Mouse (Mus musculus): ENCODE measurements around the gene Maf. TPM values are rescaled to one million over a fixed set of nuclear protein-coding genes. Genes with fewer than 3 reads are reported as not detected.

The Maf gene
- 10 to 100 TPM; 23.5 to 24.1 TPM for total RNA-seq (2021)

DNA sequence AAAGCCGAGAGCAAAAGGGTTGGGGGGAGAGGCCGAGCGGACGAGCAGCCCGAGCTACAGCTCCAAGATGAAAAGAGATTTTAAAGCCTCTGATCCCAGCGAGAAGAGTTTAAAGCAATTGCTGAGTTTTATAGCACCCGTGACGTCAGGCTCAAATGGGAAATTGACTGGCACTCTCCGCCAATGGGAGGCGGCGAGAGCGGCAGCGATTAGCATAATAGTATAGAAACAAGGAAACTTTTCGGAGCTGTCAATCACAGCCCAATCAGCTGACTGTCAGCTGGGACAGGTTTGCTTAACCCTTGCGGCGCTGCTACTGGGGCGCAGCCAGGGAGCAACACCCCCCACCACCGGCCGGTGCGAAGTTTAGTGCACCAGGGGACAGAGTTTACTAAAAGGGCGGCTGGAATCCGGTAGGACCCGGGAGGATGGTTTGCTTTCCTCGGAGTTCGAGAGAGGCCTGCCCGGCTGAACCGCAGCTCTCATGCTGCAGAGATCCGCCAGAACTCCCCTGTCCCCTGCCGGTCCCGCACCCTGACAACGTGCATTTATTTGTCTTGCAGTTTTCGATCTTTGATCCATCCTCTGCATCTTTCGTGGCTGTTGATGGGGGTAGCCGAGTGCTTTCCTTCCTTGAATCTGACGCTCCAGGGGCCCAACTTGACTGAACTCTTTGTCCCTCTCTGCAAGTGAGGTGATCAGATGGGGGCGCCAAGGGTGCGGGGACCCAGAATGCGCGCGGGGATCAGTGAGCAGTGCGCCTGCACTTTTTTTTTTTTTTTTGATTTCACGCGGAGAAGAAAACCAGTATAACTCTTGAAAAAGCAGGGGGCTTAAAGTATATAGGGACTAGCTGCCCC is at the start of gene Maf:
Maf (minus strand) TSS at position 64 of the 860 bp plus-strand sequence.
- intact Hi-C loops (cut with DNase I), result loop anchor here (2.0 to 5.0 kb wide), 8 partner anchors 306 to 1255 kb away; no protein-coding TSS in a partner anchor

DNA sequence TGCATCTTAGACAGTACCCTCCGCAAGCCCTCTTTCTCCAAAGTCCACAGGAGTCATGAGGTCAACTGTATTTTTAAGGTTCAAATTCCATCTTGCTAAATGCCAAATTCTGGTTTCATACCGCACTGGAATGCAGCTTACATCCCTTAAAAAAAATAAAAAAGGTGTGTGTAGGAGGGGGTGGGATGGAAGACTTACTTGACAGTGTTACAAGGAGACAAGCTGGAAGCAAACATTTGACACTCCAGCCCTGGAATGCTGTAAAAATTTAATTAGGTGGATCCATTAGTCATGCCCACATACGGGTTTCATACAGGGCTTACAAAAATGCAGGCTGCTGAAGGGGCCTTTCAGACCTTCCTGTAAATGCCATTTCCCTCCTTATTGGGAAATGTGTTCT is 49.4 kb upstream of the Maf start:
- no peak for DNase-seq (ENCODE audit: low spot score in 2 of 2)
- intact Hi-C loops (cut with DNase I), result no loop called here

More for the DNA sequence above, at the start of gene Maf:
- DNase-seq (ENCODE audit: low spot score in 2 of 2), result peak; percentile 78 to 92

DNA sequence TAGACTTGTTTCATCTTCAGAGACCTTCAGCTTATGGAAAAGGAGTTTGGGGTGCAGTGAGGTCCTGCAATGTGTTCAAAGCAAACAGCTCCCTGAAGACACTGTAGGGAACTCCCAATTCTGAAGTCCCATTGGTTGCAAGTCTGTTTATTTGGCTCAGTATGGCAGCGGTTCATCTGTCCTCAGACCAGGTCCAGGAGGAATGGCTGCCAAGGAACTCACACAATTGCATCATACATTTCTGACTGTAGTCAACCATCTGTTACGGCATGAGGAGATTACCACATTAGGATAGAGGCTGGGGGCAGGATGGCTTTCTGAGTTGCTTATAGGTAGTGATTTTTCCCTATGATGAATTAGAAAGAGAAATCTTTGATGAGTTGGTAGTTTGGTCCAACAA is 48.4 kb upstream of the Maf start:
- intact Hi-C loops (cut with DNase I), result no loop called here
- no peak for DNase-seq (ENCODE audit: low spot score in 2 of 2)

DNA sequence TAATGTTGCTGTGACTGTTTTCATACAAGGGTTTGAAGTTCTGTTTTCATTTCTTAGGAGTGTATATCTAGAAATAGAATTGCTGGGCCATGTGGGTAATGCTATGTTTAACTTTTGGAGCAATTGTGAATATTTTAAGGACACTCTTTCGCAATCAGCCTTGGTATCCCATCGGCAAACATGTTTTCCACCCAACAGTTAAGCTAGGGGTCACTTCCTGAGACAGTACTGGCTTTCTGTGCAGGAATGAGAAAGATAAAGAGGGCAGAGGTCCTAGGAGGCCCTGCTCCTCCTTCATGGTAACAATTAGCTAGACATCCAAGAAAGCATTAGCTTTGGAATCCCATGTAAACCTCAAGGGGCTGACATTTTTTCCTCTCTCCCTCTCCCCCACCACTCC is 47.1 kb upstream of the Maf start:
- intact Hi-C loops (cut with DNase I), result no loop called here
- DNase-seq (ENCODE audit: low spot score in 2 of 2), result no peak

DNA sequence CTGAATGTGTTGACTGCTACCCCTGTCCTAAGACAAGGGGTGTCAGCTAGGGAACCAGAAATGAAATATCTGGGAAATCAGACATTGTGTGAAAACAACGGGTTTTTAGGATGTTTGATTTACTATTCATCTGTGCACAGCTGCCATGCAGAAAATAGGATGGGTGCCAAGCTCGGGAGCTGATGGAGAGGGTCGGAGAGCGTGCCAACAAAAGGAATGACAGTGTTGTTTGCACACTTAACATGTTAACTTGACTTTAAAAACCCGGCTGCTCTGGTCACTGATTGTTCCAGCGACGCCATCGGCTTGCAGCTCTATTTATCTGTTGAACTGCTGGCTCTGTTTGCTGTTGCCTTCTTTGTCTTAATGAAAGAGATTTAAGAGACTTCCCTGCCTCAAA is 46.2 kb upstream of the Maf start:
- intact Hi-C loops (cut with DNase I), result no loop called here
- no peak for DNase-seq (ENCODE audit: low spot score in 2 of 2)

DNA sequence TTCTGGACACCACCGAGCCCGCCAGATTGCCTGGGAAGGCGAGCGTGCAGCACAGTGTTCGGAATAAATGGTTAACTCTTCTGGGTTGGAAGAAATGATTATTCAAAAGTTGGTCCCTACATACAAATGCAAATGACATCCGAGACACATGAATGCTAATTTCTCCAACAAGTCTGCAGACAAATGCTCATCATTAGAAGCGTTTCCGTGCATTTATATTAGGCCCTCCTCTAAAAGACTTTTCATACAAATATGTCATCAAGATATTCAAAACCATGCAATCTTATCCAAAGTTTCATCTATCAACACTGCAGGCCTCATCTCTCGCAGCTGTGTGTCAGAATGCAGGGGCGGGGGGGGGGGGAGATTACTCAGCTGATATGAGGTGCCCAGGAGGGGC is 39.8 kb upstream of the Maf start:
- DNase-seq (ENCODE audit: low spot score in 2 of 2), result no peak
- intact Hi-C loops (cut with DNase I), result no loop called here

DNA sequence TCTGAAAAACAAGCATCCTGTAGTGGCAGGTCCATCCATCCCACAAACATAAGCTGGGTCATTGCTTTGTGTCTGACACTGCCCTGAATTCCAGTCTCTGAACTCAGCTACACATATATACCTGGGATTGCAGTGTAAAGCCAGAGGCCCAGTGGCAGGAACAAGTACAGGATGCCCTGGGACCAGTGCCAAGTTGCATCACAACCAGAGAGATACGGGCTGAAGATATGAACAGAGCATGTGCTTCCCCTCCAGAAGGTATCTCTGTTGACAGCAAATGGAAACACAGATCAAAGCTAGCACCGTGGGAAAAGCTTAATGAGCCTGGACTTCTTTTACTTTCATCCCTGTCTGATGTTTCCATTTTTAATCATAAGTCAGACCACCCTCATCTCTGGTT is 38.1 kb upstream of the Maf start:
- intact Hi-C loops (cut with DNase I), result no loop called here
- DNase-seq (ENCODE audit: low spot score in 2 of 2), result no peak

DNA sequence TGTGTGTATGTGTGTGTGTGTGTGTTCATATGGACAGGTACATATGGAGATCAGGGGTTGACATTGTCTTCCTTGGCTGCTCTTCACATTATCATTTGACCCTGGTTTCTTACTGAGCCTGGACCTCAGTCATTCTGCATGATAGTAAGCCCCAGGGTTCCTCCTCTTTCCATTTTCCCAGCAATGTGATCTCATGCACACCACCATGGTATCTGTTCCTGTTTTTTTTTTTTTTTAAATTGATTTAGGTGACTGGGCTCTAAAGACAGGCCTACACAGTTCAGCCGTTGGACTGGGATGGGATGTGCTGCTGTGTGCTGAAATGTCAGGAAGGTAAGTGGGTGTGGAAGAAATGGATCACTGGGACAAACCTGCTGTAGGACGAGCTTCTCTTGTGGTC is 35.8 kb upstream of the Maf start:
- intact Hi-C loops (cut with DNase I), result no loop called here
- no peak for DNase-seq (ENCODE audit: low spot score in 2 of 2)

DNA sequence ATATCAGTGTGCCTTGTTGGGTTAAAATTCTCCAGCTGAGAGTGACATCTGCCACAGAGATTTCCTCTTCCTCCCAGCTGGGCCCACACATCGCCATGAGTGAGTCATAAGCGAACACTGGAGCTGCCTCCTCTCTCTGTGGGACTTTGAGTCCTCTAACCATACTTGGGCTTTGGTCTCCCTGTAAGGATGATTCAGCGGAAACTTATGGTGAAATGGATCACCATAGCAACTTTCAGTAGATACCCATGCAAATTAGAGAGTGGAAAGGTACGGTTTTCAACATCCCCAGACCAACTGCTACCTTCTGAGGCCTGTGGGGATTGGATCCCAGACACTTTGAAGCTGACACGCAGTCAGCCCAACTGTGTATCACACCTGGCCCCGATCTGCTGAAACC is 35.1 kb upstream of the Maf start:
- intact Hi-C loops (cut with DNase I), result no loop called here
- DNase-seq (ENCODE audit: low spot score in 2 of 2), result peak in 1 of 2 experiments; percentile 79

DNA sequence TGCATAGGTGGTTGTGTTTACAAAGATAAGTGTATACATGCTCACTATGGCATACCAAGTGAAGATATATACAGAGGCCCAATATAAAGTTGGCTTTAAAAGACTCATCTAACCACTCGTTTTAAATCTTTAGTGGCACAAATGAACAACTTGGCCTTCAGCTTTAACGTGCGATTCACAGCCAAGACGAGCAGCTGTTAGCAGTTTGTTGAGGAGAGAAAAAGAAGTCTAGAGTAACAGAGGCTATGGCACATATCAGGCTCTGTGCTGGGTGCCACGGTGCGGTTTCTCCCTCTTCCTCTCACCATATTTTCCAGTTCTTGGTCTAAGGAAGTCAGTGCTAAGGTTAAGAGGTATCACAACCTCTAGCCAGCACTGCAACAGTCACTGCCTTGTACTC is 34.4 kb upstream of the Maf start:
- intact Hi-C loops (cut with DNase I), result no loop called here
- peak in 1 of 2 experiments; percentile 39 for DNase-seq (ENCODE audit: low spot score in 2 of 2)

DNA sequence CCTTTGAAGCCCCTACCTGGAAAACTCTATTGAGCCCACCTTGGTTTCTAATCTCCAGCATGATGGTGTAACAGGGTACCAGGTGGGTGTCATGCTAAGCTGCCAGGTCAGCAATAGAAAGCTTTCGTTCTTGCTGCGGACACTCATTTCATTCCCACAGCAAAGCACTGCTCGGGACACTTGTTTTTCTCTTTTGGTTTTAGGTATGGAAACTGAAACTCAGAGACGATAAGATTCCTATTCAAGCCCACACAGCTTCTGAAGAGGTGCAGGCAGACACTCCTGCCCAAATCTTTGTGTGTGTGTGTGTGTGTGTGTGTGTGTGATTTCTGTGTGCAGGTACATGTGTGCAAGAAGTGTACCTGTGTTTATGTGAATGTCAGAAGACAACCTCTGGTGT is 32.2 kb upstream of the Maf start:
- intact Hi-C loops (cut with DNase I), result no loop called here
- DNase-seq (ENCODE audit: low spot score in 2 of 2), result no peak

DNA sequence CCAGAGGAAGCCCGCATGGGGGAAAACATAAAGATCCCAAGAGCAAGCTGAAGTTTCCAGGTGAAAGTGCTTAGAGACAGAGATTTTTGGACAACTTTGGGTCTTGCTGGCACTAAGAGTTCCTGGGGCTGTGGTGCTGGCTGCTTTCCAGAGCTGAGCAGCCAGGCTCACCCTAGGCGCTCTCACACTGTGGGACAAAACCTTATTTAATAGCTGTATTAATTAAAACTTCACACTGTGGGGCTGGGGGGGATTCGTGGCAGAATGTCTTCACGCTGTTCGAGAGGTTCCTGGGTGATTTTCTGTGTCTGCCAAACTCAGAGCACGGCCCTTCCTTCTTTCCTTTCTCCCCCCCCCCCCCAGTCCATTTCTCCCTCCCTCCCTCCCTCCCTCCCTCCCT is 24.8 kb upstream of the Maf start:
- no peak for DNase-seq (ENCODE audit: low spot score in 2 of 2)
- intact Hi-C loops (cut with DNase I), result no loop called here

DNA sequence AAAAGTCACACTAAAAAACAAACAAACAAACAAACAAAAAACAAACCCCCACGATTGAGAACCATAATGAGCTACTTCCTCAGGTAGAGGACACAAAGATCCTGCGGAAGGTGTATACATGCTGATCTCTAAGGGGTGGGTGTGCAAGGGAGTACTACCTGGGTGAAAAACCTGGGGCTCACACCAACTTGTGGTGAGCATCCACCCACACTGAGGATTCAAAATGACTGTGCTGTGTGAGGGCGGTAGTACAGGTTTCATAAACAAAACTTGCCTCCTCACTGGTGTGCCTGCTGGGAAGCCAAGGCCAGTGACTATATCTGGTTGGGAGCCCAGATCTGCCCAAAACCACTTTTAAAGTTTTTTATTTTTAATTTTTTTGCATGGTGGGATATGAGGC is 19.2 kb upstream of the Maf start:
- intact Hi-C loops (cut with DNase I), result no loop called here
- DNase-seq (ENCODE audit: low spot score in 2 of 2), result no peak

DNA sequence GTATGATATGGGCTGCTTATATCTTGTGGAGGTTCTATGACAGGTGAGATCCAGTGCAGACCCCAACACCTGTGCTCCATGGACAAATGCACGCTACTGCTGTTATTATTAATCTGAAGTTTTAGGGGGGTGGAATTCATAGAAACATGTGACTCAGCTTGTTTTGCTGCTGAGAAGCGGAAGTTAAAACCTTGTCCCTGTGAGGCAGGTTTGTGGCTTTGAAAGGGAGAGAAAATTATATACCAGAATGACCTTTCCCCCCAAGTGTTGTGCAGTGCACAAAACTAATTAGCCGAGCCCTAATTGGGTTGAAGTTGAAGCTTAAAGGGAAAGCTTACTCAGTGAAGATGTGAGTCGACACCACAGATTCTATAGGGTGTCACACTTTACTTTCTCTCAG is 18.6 kb upstream of the Maf start:
- intact Hi-C loops (cut with DNase I), result no loop called here
- DNase-seq (ENCODE audit: low spot score in 2 of 2), result no peak

DNA sequence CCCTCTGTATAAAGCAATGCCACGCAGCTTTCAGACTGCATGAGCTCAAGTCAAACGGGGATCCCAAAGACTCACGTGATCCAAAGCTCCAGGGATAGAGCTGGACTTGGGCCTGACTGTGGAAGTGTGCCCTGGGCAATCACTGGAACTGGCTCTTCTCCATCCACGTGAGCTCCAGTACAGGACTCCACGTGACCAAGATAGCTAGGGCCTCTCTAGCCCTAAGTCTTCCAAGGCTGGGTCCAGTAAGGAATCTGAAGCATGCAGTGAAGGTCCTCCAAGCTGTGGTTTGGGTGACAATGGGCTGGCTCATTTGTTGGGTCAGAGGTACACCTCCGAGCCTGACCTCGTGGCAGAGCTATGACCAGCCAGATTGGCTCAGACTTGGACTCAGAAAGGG is 11.5 kb upstream of the Maf start:
- intact Hi-C loops (cut with DNase I), result no loop called here
- no peak for DNase-seq (ENCODE audit: low spot score in 2 of 2)

DNA sequence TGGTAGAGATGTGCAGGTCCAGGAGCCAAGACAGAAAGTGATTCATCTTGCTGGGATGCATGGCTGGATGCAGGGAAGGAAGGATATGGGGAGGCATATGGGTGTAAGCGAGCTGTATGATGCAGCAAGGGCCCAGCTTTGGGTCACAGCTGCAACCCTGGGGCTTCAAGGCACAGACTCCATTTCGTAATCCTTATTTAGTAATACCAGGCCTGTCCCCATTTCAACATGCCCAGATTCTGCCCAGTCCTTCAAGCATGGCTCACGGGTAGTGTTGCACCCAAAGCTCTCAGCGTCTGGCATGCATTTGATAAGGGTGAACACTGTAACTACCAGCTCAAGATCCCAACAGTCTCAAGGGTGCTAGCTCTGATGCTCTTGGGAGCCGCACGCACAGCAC is 11.0 kb upstream of the Maf start:
- intact Hi-C loops (cut with DNase I), result no loop called here

DNA sequence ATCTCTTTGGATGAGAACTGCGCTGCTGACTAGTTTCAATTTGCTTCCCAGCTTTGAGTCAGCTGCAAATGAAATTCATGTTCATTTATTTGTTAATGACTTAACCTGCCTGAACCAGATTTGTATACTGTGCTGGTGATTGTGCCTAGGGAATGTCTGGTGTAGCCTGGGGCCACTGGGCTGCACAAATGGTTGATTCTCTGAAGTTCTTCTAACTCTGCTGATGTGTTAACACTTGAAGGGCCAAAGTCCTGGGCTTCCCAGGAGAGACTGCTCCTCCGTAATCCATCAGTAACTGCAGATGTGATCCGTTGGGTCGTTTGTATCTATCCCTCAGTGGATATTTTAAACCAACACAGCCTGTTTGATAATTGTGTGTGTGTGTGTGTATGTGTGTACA is 7.7 kb upstream of the Maf start:
- intact Hi-C loops (cut with DNase I), result no loop called here
- no peak for DNase-seq (ENCODE audit: low spot score in 2 of 2)

More for the DNA sequence above, 11.0 kb upstream of the Maf start:
- no peak for DNase-seq (ENCODE audit: low spot score in 2 of 2)

DNA sequence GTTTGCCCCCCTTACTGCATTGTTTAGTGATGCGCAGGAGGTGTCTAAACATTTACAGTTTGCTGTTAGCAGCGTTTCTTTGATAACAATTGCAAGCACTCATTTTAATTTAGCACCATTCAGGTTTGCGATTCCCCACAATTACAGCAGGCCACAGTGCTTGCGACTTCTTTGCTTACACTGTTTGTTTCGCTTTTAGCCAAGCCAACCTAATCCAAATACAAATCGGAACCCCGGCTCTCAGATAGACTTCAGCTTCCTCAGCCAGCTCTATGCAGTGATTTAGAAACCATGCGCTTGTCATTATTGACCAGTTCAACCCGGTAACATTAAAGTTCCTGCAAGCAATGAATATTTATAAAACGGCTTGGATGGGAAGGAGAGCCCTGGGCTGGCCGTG is 3.5 kb upstream of the Maf start:
- no peak for DNase-seq (ENCODE audit: low spot score in 2 of 2)
- intact Hi-C loops (cut with DNase I), result no loop called here

DNA sequence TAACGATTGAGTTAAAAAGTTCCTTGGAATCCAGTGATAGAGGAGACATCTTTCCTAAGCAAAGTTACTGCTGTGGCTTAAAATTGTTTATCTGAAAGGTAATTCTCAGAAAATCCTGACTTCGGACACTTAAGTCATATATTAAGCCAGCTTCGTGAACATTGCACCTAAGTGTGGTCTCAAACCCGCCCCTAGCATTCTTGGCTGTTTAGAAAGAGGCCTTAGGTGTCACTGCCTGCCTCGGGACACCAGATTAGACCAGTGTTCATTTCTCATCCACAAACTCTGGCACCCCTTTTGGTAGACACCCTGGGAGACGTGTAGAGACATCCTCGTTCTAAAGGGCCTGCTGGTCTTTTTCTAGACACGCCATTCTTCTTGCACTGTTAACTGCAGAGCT is 2.3 kb upstream of the Maf start:
- DNase-seq (ENCODE audit: low spot score in 2 of 2), result no peak
- intact Hi-C loops (cut with DNase I), result loop anchor here (2.0 to 5.0 kb wide), 8 partner anchors 308 to 1257 kb away; no protein-coding TSS in a partner anchor

DNA sequence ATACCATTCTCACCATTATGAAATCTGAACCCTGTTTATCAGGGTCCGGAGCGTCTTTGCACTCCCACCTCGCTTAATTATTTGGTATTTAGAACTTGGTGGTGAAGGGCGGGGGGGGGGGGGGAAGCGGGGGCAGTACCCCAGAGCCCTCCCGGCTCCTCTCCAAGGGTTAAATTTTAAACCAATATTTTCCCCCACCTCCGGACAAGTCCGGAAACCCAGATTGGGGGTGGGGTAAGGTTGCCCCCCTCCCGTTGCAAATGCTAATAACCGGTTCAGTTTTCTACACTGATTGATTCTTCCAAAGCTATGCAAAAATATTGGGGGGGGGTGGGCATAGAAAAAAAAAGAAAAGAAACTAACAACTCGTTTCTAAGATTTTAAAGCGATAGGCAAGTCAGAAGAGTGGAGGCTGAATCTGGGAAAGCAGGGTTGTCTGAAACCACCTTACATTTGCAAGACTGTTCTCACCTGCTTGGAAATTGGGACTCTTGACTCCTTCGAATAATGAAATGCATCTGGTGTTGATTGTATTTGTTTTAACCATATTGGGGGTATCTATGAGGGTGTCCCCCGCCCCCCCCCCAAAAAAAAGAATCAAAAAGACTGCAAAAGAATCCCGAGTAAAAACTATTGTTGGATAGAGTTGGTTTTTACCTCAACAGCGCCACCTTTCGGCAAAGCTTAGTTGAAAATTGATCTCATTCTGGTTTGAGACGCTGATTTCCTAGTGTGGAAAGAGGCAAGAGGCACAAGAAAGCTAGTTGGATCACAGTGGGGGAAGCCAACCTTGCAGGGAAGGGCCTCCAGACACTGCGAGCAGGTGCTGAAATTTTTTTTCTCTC is 1.6 kb upstream of the Maf start:
- intact Hi-C loops (cut with DNase I), result loop anchor here (2.0 to 5.0 kb wide), 8 partner anchors 307 to 1256 kb away; no protein-coding TSS in a partner anchor
- DNase-seq (ENCODE audit: low spot score in 2 of 2), result peak; percentile 82 to 84
